Mouse (Mus musculus) gastrocnemius, postnatal 25 days (tissue): ENCODE data around the gene Rgs19. TPM values are rescaled to one million over a fixed set of nuclear protein-coding genes. Genes with fewer than 3 reads are reported as not detected.

Experiments used
- DNase-seq: peaks from one replicate; pipeline ENCODE4 v3.0.0; 2022
- total RNA-seq, 2 experiments: library from RNA; stranded (reverse); gene quantifications; 1 replicate in 1 of 2; 2 replicates in 1 of 2; pipeline ENCODE4 v1.2.3; 2021

Rgs19 gene
- total RNA-seq, 2 experiments from 2014 or later, result 2.6 to 6.1 TPM

GRCm38 (mm10) chr2:181653523-181653922 is 40.3 kb downstream of the Rgs19 start:
- DNase-seq, result no peak

DNA sequence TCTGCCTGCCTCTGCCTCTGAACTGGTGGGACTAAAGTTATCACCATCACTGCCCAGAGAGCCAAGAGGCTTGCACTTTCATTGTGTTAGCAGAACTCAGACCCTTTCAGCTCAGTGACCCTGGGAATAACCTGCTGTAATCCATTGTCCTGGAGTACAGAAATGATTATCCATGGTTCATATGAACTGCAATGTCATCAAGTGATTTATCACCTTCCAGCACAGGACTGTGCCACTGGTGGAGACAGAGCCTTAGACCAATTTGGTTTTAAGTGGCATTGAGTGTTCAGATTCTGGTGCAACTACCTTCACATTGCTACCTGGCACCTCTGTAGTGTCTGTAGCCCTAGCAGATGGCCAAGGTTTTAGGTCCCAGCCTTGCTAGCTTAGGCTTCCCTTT is 40.7 kb downstream of the Rgs19 start:
- no peak for DNase-seq

GRCm38 (mm10) chr2:181648926-181649325 is 44.9 kb downstream of the Rgs19 start:
- no peak for DNase-seq

GRCm38 (mm10) chr2:181646626-181647472 is 46.9 kb downstream of the Rgs19 start:
- no peak for DNase-seq

GRCm38 (mm10) chr2:181645666-181646065 is 48.1 kb downstream of the Rgs19 start:
- no peak for DNase-seq

- DNase-seq, result no peak
Measured at GRCm38 (mm10) chr2:181644361-181644760, 49.4 kb downstream of the Rgs19 start.

Other genes with a start within 250 kb of the Rgs19 start
- 1 to 10 TPM; 3.5 TPM for gene Zbtb46, start 234.6 kb downstream of the Rgs19 start, total RNA-seq
- not detected for gene Abhd16b, start 200.8 kb downstream of the Rgs19 start, total RNA-seq
- 10 to 100 TPM; 46.1 to 48.2 TPM for gene Tpd52l2, start 196.8 kb downstream of the Rgs19 start, total RNA-seq
- gene Dnajc5, start 173.5 kb downstream of the Rgs19 start, total RNA-seq, result 10 to 100 TPM; 43.8 to 46.3 TPM
- gene Uckl1, start 109.1 kb downstream of the Rgs19 start, total RNA-seq, result 10 to 100 TPM; 23.9 to 26.5 TPM
- 10 to 100 TPM; 23.2 to 28.2 TPM for gene Prpf6, start 102.1 kb downstream of the Rgs19 start, total RNA-seq
- gene Zfp512b, start 101.2 kb downstream of the Rgs19 start, total RNA-seq, result 10 to 100 TPM; 17.2 to 17.4 TPM
- gene Samd10, start 94.8 kb downstream of the Rgs19 start, total RNA-seq, result 1 to 10 TPM in 1 of 2 experiments, under 1 TPM in 1; 0.97 to 1.1 TPM
- not detected for gene Gm29797, start 36.9 kb downstream of the Rgs19 start, total RNA-seq
- 10 to 100 TPM; 10.5 to 12.7 TPM for gene Sox18, start 22.3 kb downstream of the Rgs19 start, total RNA-seq
- 1 to 10 TPM; 6.0 to 7.2 TPM for gene Tcea2, start 13.7 kb downstream of the Rgs19 start, total RNA-seq
- gene Lkaaear1, start 4.5 kb upstream of the Rgs19 start, total RNA-seq, result not detected
- not detected for gene Oprl1, start 21.0 kb upstream of the Rgs19 start, total RNA-seq
- not detected for gene Myt1, start 69.4 kb upstream of the Rgs19 start, total RNA-seq
- 10 to 100 TPM; 29.8 to 32.0 TPM for gene Pcmtd2, start 143.9 kb upstream of the Rgs19 start, total RNA-seq
- 1 to 10 TPM; 8.7 to 9.8 TPM for gene Polr3k, start 170.4 kb upstream of the Rgs19 start, total RNA-seq